Mouse (Mus musculus): ENCODE measurements around the gene Abracl. TPM values are rescaled to one million over a fixed set of nuclear protein-coding genes. Genes with fewer than 3 reads are reported as not detected.

Gene Abracl
- polyA plus RNA-seq, 1 experiment from 2014 or later, result 190 TPM

DNA sequence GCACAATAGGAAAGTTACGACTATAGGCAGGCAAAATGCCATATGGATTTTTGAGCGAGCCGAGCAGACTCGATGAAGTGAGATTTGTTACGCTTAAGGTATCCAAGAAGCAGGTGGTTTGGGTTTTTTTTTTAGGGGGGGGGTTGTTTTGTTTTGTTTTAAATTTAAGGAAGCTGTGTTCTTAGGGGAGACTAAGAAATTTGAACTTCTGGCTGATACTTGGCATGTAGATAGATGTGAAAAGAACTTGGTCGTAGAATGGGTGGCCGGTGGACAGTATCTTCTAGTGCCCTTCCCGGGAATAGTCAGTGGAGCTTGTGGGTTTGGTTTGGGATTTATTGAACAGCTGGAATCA, 33.3 kb upstream of the Abracl start:
- Histone ChIP-seq H3K27ac (peak overlapping the region; percentile 97), H3K9me3 (no peaks in the 10 kb centered on the region), H3K27me3 (ENCODE audit: insufficient read depth, poor library complexity, severe bottlenecking) (no peaks in the 10 kb centered on the region), H3K36me3 (no peaks in the 10 kb centered on the region), H3K4me3 (peak overlapping the region; percentile 99), H3K4me1 (peaks cover 39% of the 10 kb centered on the region)
- DNase-seq (ENCODE audit: low spot score), result no peak
- WGBS, result 2% methylated on average over 8 of the region's 8 CpGs

DNA sequence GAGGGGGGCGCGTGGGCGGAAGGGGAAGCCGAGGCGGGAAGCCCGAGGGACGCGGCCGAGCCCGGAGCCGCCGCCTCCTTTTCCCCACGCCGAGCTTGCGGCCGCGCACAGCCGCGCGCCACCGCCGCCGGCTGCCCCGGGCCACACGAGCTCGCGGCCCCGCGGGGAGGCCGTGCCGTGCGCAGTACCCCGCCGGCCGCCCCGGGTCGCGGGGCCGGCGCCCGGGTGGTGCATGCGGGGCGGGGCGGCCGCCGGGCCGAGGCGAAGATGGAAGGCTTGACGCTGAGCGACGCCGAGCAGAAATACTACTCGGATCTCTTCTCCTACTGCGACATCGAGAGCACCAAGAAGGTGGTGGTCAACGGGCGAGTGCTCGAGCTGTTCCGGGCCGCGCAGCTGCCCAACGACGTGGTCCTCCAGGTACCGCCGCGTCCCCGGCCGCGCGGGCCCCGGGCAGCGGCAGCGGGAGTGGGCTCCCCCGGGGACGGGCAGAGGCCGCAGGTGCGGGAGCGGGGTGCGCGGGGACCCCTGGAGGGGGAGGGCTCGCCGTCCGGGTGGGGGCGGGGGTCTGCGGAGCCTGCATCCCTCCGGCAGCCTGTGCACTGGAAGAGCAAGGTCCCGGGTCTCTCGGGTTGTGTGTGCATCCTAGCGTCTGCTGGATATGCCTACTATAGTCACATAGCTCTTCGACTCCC, 32.8 kb upstream of the Abracl start, which contains the start of gene Reps1:
TSS of gene Reps1 (plus strand) at position 166 of the 695 bp plus-strand sequence.
- H3K27me3 ChIP-seq (ENCODE audit: insufficient read depth, poor library complexity, severe bottlenecking), result no peaks in the 10 kb centered on the region
- under 1% methylated on average over 81 of the region's 90 CpGs for WGBS
- H3K9me3 ChIP-seq, result no peaks in the 10 kb centered on the region
- DNase-seq (ENCODE audit: low spot score), result peak; percentile 83
- peaks cover 36% of the 10 kb centered on the region for H3K4me1 ChIP-seq
- peak within 1 kb of the TSS; percentile 97 for H3K27ac ChIP-seq
- no peaks in the 10 kb centered on the region for H3K36me3 ChIP-seq
- peak within 1 kb of the TSS; percentile 99 for H3K4me3 ChIP-seq

DNA sequence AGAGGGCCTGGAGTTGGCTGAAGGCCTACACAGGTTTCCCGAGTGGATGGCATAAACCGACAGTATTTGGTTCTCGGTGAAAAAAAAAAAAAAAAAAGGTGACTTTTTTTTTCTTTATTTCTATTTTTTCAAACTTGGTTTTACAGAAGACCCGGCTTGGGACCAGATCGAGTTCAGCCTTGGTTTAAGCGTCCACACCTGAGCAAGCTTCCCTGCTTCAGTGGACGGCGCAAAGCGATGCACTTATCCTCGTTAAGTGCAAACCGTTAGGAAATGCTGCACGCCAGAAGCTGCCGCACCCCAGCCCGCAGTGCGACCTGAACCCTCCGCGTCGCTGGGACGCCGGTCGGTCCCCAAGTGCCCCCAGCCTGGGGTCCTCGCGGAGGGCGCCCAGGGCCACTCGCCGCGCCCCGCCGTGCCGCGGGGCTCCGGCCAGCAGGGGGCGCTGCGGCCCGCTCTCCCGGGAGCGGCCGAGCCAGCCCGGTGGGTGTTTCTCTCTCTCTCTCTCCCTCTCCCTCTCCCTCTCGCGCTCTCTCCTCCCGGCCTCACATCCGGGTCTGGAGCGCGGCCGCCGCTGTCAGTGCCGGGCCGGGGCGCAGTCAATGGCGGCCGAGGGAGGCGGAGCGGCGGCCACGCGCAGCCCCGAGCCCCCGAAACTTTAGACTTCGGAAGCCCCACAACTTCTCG, 32.1 kb upstream of the Abracl start:
- peak overlapping the region; percentile 97 for H3K27ac ChIP-seq
- H3K36me3 ChIP-seq, result no peaks in the 10 kb centered on the region
- WGBS, result 3% methylated on average over 46 of the region's 61 CpGs
- DNase-seq (ENCODE audit: low spot score), result peak; percentile 92
- H3K27me3 ChIP-seq (ENCODE audit: insufficient read depth, poor library complexity, severe bottlenecking), result no peaks in the 10 kb centered on the region
- peak overlapping the region; percentile 99 for H3K4me3 ChIP-seq
- H3K9me3 ChIP-seq, result no peaks in the 10 kb centered on the region
- H3K4me1 ChIP-seq, result peaks cover 36% of the 10 kb centered on the region

DNA sequence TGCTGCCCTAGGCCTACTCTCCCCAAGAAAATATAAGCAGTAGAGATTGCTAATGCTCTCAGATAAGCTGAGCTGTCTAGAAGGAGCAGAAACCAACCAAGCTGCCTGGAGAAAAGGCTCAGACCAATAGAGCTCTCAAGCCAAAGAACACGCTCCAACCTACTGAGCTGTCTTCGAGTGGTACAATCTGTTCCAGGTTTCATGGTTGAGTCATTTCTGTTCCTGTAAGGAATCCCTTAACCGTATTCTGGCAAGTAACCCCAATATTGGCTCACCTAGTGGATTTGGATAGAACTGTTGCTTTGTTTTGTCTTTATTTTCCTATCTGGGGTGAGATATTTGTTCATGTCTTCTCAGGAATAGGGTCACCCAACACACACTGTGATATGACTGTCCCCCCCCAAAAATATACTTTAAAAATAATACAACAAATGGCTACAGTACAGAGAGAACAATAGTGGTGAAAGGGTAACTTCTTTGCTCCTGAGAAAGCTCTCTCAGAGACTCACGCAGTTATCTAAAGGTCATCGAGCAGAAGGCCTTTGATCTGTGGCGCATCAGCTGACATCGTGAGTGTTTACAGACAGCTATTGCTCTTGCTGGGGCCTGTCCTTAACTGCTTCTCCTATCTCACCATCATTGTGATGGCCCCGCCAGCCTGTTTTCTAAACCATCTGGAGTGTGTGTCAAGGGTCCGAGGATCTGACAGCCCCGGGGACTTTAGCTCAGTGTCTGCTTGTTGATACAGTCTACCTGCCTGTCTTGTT, 24.5 kb upstream of the Abracl start:
- no peak for DNase-seq (ENCODE audit: low spot score)
- Histone ChIP-seq H3K27me3 (ENCODE audit: insufficient read depth, poor library complexity, severe bottlenecking) (no peaks in the 10 kb centered on the region), H3K9me3 (no peaks in the 10 kb centered on the region), H3K36me3 (no peaks in the 10 kb centered on the region), H3K4me3 (no peak overlapping the region), H3K4me1 (peaks cover 7% of the 10 kb centered on the region), H3K27ac (no peak overlapping the region)
- 42% methylated on average over 10 of the region's 10 CpGs for WGBS

DNA sequence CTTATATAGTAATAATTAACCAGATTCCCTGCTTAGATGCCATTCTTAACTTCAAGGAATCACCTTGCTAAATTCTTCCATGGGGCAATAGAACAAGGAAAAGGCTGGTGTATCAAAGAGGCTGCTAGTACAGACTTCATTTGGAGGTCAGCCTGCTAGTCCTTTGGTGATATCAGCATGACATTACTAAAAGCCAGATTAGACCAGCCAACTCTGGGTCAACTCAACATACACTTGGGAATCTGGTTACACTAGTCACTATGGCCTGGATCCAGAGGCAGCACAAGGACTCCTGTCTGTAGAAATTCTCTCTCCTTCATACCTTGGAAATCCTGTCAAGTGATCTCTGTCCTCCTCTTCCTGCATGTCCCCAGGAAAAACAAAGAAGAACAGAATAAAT, 23.3 kb upstream of the Abracl start:
- Histone ChIP-seq H3K4me3 (no peak overlapping the region), H3K9me3 (no peaks in the 10 kb centered on the region), H3K4me1 (peaks cover 7% of the 10 kb centered on the region), H3K27ac (no peak overlapping the region), H3K36me3 (no peaks in the 10 kb centered on the region), H3K27me3 (ENCODE audit: insufficient read depth, poor library complexity, severe bottlenecking) (no peaks in the 10 kb centered on the region)
- DNase-seq (ENCODE audit: low spot score), result no peak

DNA sequence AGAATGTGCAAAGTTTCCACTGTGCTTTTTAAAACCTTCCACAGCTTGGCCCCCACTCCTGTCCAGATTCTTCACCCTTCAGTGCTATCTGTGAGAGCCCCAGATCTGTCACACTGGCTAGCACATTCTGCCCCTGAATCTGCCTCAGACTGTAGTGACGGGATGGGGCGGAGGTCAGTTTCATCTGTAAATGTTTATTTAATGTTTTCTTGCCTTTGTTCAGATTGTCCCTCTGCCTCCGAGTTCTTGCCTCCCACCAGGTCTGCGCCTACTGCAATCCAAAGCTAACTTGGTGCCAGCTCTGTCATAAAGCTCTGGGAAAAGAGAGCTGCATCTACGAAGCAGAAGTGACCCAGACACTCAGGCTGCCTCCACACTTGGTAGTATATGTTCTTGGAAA, 13.8 kb upstream of the Abracl start:
- H3K9me3 ChIP-seq, result no peaks in the 10 kb centered on the region
- 65% methylated on average over 5 of the region's 5 CpGs for WGBS
- H3K4me1 ChIP-seq, result 0 out of 2 replicates have a peak, but pooled peaks cover 4% of the 10 kb centered on the region
- DNase-seq (ENCODE audit: low spot score), result no peak
- H3K4me3 ChIP-seq, result no peak overlapping the region
- no peaks in the 10 kb centered on the region for H3K36me3 ChIP-seq
- no peak overlapping the region for H3K27ac ChIP-seq
- no peaks in the 10 kb centered on the region for H3K27me3 ChIP-seq (ENCODE audit: insufficient read depth, poor library complexity, severe bottlenecking)

DNA sequence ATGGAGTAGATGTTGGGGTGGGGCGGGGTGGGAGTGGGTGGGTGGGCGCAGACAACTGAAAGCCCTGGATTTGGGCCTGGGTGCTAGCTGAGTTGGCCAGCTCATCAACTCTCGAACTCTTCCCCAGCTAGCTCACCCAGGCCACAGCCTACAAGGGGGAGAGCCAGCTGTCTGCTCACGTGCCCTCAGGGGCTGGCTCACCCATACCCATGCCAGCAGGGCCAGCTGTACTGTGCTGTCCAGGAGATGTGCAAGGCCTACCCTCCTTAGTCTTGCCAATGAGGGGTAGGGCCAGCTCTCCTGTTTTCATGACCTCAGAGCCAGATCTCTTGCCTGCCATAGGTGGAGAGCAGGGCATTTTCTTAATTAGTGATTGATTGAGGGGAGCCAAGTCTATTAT, 11.3 kb upstream of the Abracl start:
- H3K9me3 ChIP-seq, result no peaks in the 10 kb centered on the region
- H3K4me3 ChIP-seq, result no peak overlapping the region
- no peaks in the 10 kb centered on the region for H3K27me3 ChIP-seq (ENCODE audit: insufficient read depth, poor library complexity, severe bottlenecking)
- DNase-seq (ENCODE audit: low spot score), result no peak
- 85% methylated on average over 4 of the region's 4 CpGs for WGBS
- no peak overlapping the region for H3K27ac ChIP-seq
- H3K36me3 ChIP-seq, result no peaks in the 10 kb centered on the region
- 0 out of 2 replicates have a peak, but pooled peaks cover 4% of the 10 kb centered on the region for H3K4me1 ChIP-seq

DNA sequence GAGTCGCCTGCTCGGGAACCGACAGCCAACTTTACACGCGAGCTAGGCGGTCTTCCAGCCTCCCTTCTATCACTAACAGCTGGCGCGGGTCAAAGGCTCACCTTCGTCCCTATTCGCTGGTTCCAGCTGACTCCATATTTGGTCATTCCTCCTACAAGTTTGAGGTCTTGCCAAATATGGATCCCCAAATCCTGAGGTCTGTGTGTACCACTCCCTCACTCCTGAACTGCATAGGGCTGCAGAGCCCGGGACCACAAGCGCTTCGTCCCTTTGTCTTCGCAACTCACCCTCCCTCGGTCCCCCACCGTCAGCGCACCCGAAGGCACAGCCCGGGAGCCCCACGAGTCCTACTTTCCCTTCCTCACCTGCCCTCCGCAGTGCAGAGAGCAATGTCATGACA, 776 bp downstream of the Abracl start:
- peaks cover 18% of the 10 kb centered on the region for H3K36me3 ChIP-seq
- under 1% methylated on average over 21 of the region's 21 CpGs for WGBS

DNA sequence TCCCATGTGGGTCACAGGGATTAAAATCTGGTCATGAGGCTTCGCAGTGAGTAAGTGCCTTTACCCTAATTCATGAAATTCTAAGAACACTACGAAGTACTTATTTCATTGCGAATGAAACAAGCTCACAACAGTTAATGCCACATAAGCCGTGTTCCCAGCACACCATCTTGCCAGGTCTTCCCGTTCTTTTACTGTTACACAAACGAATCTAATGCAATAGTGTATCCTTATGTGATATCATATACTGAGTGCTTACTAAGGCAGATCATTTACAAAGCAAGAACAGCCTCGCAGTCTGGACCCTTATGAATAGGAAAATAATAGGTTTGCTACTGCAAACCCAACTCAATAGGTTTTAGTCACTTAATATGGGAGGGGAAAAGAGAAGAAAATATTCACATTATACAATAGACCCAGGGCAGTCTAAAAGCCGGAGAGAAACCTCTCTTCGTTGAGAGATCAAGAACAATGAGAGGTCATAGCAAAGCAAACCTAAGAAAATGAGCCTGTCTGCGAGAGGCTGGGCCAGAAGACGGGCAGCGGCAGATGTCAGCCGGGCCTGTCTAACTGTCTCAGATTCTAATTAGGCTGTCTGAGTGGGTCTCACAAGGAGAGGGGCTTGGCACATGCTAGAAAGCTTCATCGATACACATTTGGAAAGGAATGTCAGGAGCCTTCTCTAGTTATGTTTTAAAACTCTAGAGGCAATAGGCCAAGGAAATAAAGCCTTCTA, 1.3 kb downstream of the Abracl start:
- Histone ChIP-seq H3K27ac (peak overlapping the region; percentile 99), H3K4me1 (peaks cover 6% of the 10 kb centered on the region), H3K9me3 (no peaks in the 10 kb centered on the region), H3K36me3 (peaks cover 24% of the 10 kb centered on the region), H3K27me3 (ENCODE audit: insufficient read depth, poor library complexity, severe bottlenecking) (no peaks in the 10 kb centered on the region), H3K4me3 (peak overlapping the region; percentile 84)
- 40% methylated on average over 14 of the region's 14 CpGs for WGBS
- no peak for DNase-seq (ENCODE audit: low spot score)

More for the DNA sequence above, 776 bp downstream of the Abracl start:
- Histone ChIP-seq H3K4me1 (peaks cover 6% of the 10 kb centered on the region), H3K4me3 (peak overlapping the region; percentile 84), H3K27me3 (ENCODE audit: insufficient read depth, poor library complexity, severe bottlenecking) (no peaks in the 10 kb centered on the region), H3K27ac (peak overlapping the region; percentile 99), H3K9me3 (no peaks in the 10 kb centered on the region)
- peak; percentile 94 for DNase-seq (ENCODE audit: low spot score)

DNA sequence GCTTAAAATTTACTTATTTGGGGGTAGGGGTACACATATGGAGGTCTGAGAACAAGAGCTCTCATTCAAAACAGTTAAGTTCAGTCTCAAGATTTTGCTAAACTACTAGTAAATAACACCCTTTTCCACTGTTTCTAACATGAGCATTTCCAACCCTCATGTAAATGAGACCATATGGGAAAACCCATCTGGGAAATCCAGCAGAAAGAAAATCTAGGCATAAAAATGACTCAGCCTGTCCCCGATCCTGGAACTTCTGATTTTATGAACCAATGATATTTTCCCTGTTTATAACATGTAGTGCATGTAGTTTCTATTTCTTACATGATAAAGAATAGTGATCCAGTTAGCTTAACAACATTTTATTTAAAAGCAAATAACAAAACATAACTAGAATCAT, 2.2 kb downstream of the Abracl start:
- Histone ChIP-seq H3K27me3 (ENCODE audit: insufficient read depth, poor library complexity, severe bottlenecking) (no peaks in the 10 kb centered on the region), H3K36me3 (peaks cover 31% of the 10 kb centered on the region), H3K4me3 (peak overlapping the region; percentile 84), H3K4me1 (peaks cover 6% of the 10 kb centered on the region), H3K27ac (peak overlapping the region; percentile 99; the same call in 1 of the 2 replicates), H3K9me3 (no peaks in the 10 kb centered on the region)
- no peak for DNase-seq (ENCODE audit: low spot score)
- WGBS, result 90% methylated on average over 1 of the region's 1 CpGs

DNA sequence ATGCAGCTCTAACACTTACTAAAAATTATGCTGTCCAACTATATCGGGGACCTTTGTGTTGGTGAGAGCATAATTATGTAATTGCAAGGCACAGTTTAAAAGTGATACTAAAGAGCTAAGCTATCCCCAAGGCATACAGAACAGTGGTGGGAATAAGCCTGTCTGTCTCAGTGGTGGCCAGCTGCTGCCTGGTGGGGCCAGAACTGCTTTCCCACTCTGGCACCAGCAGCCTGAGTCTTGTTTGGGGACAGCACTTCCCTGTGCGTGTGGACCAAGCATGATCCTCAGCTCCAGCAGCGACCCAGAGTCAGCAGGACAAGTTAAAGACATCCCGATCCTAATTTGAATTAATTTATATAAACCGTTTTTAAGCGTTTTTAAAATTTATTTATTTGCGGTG, 2.6 kb downstream of the Abracl start:
- H3K27me3 ChIP-seq (ENCODE audit: insufficient read depth, poor library complexity, severe bottlenecking), result no peaks in the 10 kb centered on the region
- 82% methylated on average over 7 of the region's 7 CpGs for WGBS
- no peak for DNase-seq (ENCODE audit: low spot score)
- peak overlapping the region; percentile 47 for H3K27ac ChIP-seq
- no peaks in the 10 kb centered on the region for H3K9me3 ChIP-seq
- H3K4me3 ChIP-seq, result no peak overlapping the region
- H3K36me3 ChIP-seq, result peaks cover 32% of the 10 kb centered on the region
- peaks cover 6% of the 10 kb centered on the region for H3K4me1 ChIP-seq

DNA sequence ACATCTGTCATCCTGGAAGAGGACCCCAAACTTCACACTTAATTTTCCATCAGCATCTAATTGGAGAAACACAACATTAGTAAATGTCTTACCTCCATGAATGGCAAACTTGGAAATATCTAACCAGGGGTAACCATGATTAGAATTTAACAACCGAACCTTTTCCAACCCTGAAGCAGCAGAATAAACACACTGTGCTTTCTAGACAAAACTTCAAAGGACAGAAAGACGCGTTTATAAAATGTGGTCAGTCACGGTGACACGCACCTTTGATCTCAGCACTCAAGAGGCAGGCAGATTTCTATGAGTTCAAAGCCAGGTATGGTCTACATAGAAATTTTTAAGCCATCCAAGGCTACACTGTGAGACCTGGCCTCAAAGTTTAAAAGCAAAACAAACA, 11.3 kb downstream of the Abracl start:
- DNase-seq (ENCODE audit: low spot score), result no peak
- Histone ChIP-seq H3K27ac (no peak overlapping the region), H3K9me3 (no peaks in the 10 kb centered on the region), H3K4me3 (no peak overlapping the region), H3K4me1 (no peaks in the 10 kb centered on the region), H3K36me3 (peaks cover 62% of the 10 kb centered on the region), H3K27me3 (ENCODE audit: insufficient read depth, poor library complexity, severe bottlenecking) (no peaks in the 10 kb centered on the region)
- 90% methylated on average over 5 of the region's 5 CpGs for WGBS
